Mouse (Mus musculus): ENCODE data around the gene Cdc42bpb. TPM values are rescaled to one million over a fixed set of nuclear protein-coding genes. Genes with fewer than 3 reads are reported as not detected.

Cdc42bpb gene
- total RNA-seq, 2 experiments from 2014 or later = 103 to 118 TPM

- no peak for DNase-seq
Measured at GRCm38 (mm10) chr12:111283573-111283972, 93.9 kb downstream of the Cdc42bpb start.

GRCm38 (mm10) chr12:111276371-111276770, 101.1 kb downstream of the Cdc42bpb start:
- no peak for DNase-seq

GRCm38 (mm10) chr12:111275150-111275841, 102.2 kb downstream of the Cdc42bpb start:
- peak; percentile 77 for DNase-seq

GRCm38 (mm10) chr12:111274447-111275149, 102.9 kb downstream of the Cdc42bpb start:
- no peak for DNase-seq

GRCm38 (mm10) chr12:111274006-111274405, 103.5 kb downstream of the Cdc42bpb start:
- DNase-seq = no peak

- peak; percentile 90 for DNase-seq
Measured at GRCm38 (mm10) chr12:111272420-111272819, 105.1 kb downstream of the Cdc42bpb start.

GRCm38 (mm10) chr12:111271966-111272365, 105.6 kb downstream of the Cdc42bpb start:
- DNase-seq = no peak

GRCm38 (mm10) chr12:111271406-111271805, 106.1 kb downstream of the Cdc42bpb start:
- no peak for DNase-seq

- no peak for DNase-seq
Measured at GRCm38 (mm10) chr12:111270629-111271277, 106.8 kb downstream of the Cdc42bpb start, which contains the start of gene Amn. TSS of gene Amn (plus strand) at chr12:111271095.

GRCm38 (mm10) chr12:111267673-111268325, 109.7 kb downstream of the Cdc42bpb start:
- DNase-seq = no peak

- DNase-seq = no peak
Measured at GRCm38 (mm10) chr12:111266592-111266991, 110.9 kb downstream of the Cdc42bpb start.

GRCm38 (mm10) chr12:111265212-111265611, 112.3 kb downstream of the Cdc42bpb start:
- DNase-seq = no peak

GRCm38 (mm10) chr12:111263650-111264049, 113.9 kb downstream of the Cdc42bpb start:
- DNase-seq = no peak

GRCm38 (mm10) chr12:111251227-111251626, 126.3 kb downstream of the Cdc42bpb start:
- no peak for DNase-seq

GRCm38 (mm10) chr12:111250116-111250515, 127.4 kb downstream of the Cdc42bpb start:
- DNase-seq = no peak

- no peak for DNase-seq
Measured at GRCm38 (mm10) chr12:111249095-111249494, 128.4 kb downstream of the Cdc42bpb start.

- no peak for DNase-seq
Measured at GRCm38 (mm10) chr12:111246808-111247464, 130.6 kb downstream of the Cdc42bpb start.

GRCm38 (mm10) chr12:111245070-111245469, 132.4 kb downstream of the Cdc42bpb start:
- DNase-seq = no peak

GRCm38 (mm10) chr12:111243733-111244132, 133.8 kb downstream of the Cdc42bpb start:
- no peak for DNase-seq
